Mouse (Mus musculus) heart, postnatal 4 days (tissue): ENCODE measurements around the gene C1ql3. TPM values are rescaled to one million over a fixed set of nuclear protein-coding genes. Genes with fewer than 3 reads are reported as not detected.

Experiments
- DNase-seq: peaks from one replicate; pipeline ENCODE4 v3.0.0; 2021
- total RNA-seq, 2 experiments: library from RNA; stranded (reverse); gene quantifications; 2 replicates each; pipeline ENCODE4 v1.2.3; 2021

Gene C1ql3
- under 1 TPM in 1 of 2 experiments, not detected in 1; 0.14 TPM for total RNA-seq

DNA sequence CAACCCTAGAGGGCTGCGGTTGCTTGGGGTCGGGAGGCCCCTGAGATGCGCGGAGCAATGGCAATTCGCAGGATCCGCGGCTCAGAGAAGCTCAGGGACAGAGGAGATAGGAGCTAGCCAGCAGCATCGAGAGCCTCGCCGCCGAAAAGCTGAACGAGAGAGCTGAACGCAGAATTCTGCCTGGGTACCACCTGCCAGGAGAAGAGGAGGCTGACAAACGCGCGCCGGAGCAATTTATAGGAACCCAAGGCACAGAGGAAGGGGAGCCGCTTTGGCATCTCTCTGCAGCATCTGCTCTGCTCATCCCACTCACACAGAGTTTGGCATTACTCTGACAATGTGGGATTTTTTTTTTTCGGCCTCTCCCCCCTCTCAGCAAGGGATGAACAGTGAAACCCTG, at the start of gene C1ql3:
TSS of gene C1ql3 (minus strand) at position 335 of the 400 bp plus-strand sequence.
- peak; percentile 14 for DNase-seq

DNA sequence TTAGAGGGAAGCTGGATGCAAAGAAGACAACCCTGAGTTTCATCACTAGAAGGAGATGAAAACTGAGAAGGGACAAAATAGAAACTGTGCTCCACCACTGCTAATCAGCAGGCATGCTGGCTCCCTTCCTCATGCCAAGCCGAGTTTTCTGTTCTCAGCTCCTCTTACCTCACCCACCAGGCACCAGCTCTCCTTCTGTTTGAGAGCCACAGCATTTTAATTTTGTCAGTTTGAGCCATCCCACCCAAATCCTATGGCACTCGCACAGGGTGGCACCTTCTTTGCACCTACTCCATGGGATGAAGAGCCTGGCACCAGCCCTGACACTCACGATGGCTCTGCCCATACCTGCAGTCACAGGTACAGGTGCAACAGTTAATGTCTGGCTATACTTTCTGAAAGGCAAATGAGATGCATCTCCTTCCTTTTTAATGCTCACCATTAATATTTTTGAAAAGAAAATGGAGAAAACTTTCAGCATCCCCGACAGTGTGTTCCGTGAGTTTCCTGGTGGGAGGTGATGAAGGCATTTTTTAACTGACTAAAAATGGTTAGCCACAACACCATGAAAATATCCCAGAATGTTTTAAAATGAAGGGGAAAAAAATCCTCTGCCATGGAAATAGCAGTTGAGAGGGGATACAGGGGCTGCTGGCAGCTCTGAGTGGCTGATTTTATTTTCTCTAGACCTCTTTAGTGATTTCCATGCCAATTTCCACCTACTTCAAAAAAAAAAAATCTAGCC, 49.0 kb upstream of the C1ql3 start:
- no peak for DNase-seq

GRCm38 (mm10) chr2:13048649-13049048, 37.0 kb upstream of the C1ql3 start:
- no peak for DNase-seq

DNA sequence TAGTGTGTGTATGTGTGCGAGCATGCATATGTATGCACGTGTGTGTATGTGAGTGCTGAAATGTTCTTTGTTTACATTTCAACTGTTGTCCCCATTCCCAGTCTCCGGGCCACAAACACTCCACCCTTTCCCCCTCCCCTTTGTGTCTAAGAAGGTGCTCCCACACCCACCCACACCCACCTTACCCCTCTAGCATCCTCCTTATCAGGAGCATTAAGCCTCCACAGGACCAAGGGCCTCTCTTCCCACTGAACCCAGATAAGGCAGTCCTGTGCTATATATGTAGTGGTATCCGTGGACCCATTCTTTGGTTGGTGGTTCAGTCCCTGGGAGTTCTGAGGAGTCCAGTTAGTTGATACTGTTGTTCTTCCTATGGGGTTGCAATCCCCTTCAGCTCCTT, 32.9 kb upstream of the C1ql3 start:
- DNase-seq: no peak

DNA sequence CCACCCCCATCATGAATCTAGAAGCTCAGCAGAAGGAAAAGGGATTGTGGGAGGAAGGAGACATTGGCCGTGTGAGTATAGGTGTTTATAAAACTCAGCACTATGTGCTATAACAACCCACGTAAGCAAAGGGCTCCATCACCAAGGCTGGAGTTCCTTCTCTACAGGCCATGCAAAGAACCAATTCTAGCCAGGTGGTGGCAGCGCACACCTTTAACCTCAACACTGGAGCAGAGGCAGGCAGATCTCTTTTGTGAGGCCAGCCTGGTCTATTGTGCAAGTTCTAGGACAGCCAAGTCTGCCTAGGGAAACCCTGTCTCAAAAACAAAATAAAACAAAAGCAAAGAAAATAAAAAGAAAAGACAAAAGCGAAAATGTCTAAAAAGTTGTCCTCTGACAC, 28.2 kb upstream of the C1ql3 start:
- no peak for DNase-seq

GRCm38 (mm10) chr2:13038772-13039171, 27.2 kb upstream of the C1ql3 start:
- no peak for DNase-seq

DNA sequence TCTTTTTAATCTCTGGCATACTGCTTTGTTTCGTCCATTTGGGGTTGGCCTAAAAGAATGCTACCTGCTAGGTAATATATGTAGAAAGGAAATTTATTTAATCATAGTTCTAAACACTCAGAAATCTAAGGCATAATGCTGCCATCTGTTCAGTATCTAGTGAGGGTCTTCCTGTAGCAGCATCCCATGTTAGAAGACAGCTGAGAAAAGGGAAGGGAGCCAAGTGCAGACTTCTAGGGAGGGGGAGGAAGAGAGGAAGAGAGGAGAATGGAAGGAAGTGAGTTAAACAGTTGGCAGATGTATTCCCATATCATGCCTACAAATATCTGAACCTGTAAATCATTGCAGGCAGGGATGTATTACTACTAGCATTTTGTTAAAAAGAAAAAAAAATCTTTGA, 7.3 kb upstream of the C1ql3 start:
- DNase-seq: no peak

- DNase-seq: no peak
Measured at GRCm38 (mm10) chr2:13018382-13018781, 6.8 kb upstream of the C1ql3 start.

- no peak for DNase-seq
Measured at GRCm38 (mm10) chr2:13011973-13012372, 367 bp upstream of the C1ql3 start.

DNA sequence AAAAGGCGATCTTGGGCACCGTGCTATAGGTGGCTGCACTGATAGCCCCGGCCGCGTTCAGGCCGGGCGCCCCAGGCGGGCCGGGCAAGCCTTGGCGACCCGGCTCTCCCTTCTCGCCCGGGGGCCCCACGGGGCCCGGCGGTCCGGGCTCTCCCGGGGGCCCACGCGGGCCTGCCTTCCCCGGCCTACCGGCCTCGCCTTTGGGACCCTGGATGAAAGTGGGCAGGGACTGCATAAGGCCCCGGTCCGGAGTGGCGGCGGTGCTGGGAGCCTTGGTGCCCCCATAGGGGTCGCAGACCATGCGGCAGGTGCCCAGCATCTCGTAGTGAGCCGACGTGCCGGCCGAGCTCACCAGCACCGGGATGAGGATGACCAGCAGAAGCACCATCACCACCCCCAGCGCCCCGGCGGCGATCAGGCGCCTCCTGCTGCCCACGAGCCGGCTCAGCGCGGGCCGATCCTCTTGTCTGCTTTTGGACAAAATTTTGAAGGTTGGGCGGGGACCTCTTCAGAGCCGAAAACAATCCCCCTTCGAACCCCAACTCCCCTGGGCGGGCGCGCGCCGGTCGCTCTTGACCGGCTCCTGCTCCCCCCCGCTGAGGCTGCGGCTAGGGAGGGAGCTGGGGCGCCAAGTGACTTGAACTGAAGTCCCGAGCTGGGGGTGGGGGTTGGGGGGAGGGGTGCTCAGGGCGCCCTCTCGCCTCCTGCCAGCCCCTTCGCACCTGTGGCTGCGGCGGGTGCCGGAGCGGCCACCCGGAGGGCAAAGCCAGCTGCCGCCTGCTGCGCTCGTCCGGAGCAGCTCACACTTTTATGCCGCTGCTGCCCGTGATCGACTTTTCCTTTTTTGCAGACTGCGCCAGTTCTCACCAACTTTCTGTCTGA, 905 bp downstream of the C1ql3 start:
- DNase-seq: peak; percentile 51

GRCm38 (mm10) chr2:13010030-13010459, 1.6 kb downstream of the C1ql3 start:
- no peak for DNase-seq

GRCm38 (mm10) chr2:13009261-13009972, 2.2 kb downstream of the C1ql3 start:
- no peak for DNase-seq

- no peak for DNase-seq
Measured at GRCm38 (mm10) chr2:13008433-13008832, 3.2 kb downstream of the C1ql3 start.

GRCm38 (mm10) chr2:13000026-13000425, 11.6 kb downstream of the C1ql3 start:
- no peak for DNase-seq

- no peak for DNase-seq
Measured at GRCm38 (mm10) chr2:12984901-12985732, 26.5 kb downstream of the C1ql3 start.

DNA sequence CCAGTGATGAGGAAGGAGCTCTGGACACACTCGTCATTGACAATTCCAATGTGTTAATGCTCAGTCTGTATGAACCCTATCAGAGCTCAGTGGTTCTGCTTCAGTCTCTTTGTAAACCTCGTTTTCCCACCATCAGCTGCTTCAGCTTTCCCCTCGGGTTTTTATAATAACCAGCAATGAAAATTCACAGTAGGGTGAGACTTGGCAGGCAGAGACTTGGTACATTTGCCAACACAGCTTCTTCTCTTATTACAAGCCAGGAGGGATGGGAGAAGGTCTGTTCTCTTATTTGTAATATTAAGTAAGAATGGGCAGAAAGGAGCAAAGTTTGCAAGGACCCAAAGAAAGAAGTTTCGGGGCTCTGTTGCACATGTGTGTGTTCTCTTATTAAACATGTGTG, 32.8 kb downstream of the C1ql3 start:
- DNase-seq: no peak

DNA sequence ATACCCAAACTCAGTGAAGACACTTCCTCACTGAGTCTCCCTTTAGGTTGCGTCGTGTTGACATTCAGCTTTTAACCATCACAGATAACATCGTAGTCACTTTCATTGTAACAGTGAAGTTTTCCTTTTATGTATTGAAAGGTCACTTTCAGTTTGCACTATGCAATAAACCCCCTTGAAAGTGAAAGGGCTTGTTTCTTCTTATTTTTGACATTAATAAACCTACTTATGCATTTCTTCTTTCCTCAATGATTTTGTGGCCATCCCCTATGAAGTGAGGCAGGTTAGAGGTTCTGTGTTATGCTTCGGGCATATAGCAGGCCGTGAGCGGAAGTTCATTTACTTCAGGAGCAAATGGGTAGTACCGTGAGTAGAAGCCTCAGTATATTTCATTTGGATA, 34.2 kb downstream of the C1ql3 start:
- no peak for DNase-seq

DNA sequence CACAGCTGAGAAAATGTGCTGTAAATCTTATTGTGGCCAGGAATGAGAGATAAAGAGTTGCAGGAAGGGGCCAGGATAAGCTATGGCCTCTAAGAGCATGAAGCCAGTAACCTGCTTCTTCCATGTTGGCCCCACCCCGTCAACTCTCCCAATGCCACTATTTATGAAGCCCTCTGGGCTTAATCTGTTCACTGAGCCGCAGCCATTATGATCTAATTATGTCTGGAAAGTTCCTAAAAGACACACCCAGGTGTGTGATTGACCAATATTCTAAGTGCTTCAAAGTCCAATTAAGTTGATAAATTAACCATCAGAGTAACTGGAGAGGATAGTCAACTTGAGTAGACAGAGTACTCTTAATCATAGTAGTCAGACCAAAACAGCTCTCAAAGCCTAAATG, 37.9 kb downstream of the C1ql3 start:
- DNase-seq: no peak

GRCm38 (mm10) chr2:12970049-12970724, 41.4 kb downstream of the C1ql3 start:
- DNase-seq: no peak

- no peak for DNase-seq
Measured at GRCm38 (mm10) chr2:12956703-12957424, 54.7 kb downstream of the C1ql3 start.
